Mouse (Mus musculus): ENCODE measurements around the gene Gm10337. TPM values are rescaled to one million over a fixed set of nuclear protein-coding genes. Genes with fewer than 3 reads are reported as not detected.

Gene Gm10337
- polyA plus RNA-seq, 1 experiment from 2014 or later, result not detected

DNA sequence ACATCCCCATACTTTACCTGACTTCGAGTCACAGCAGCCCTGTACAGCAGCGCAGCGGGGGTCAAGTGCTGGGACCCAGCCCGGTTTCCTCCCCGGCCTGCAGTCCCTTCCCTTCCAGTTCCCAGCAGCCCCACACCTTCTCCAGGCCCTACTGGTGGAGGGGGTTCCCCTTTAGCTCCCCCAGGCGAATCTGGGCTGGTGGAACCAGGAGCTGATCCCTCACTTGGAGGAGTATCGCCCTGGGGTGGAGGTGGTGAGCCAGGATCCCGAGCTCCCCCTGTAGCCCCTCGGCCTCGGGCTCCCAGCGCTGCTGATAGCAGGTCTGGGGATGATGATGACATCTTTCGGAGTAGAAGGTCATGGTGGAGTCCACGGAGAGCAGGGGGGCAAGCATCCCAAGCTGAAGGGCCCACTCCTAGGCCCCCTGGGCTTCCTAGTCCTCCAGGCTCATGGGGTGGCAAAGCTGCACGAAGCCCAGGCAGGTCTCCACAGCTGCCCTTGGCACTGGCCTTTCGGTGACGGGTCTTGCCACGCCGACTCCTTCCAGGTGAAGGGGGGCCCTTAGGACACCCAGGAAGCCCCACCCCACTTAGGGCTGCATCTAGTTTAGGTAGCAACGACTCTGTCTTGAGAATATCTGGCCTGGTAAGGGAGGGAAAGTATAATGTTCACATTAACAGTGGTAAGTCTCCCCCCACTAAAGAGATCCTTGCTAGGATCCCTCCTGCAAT is 2.3 kb upstream of the Gm10337 start:
- H3K36me3 ChIP-seq (replicated peaks; ENCODE audit: control insufficient read depth, insufficient read depth, low read depth, low read length), result peaks cover 24% of the 10 kb centered on the region
- DNase-seq (ENCODE audit: low spot score), result no peak
- WGBS, result 87% methylated on average over 19 of the region's 19 CpGs
- no peak overlapping the region for H3K4me3 ChIP-seq (ENCODE audit: low read depth, low read length)
- H3K27me3 ChIP-seq (ENCODE audit: control insufficient read depth, insufficient read depth, low read length), result no peaks in the 10 kb centered on the region
- no peak overlapping the region for H3K9ac ChIP-seq (replicated peaks; ENCODE audit: low read length)
- no peak overlapping the region for H3K4me2 ChIP-seq (ENCODE audit: low read depth, low read length)
- H3K9me3 ChIP-seq (replicated peaks; ENCODE audit: control insufficient read depth, low read length), result no peaks in the 10 kb centered on the region
- ATAC-seq (replicated peaks; ENCODE audit: insufficient number of reproducible peaks, low FRiP score, low TSS enrichment, low read depth), result 0 out of 2 replicates have a peak, but pooled peaks have one; percentile 11
- H3K27ac ChIP-seq (replicated peaks; ENCODE audit: low read depth, low read length), result no peak overlapping the region
- no peaks in the 10 kb centered on the region for H3K4me1 ChIP-seq (ENCODE audit: control insufficient read depth, insufficient read depth, low read length)

GRCm38 (mm10) chr15:102502254-102502840 is 1.2 kb upstream of the Gm10337 start:
- Histone ChIP-seq H3K9me3 (replicated peaks; ENCODE audit: control insufficient read depth, low read length) (no peaks in the 10 kb centered on the region), H3K4me3 (ENCODE audit: low read depth, low read length) (no peak overlapping the region), H3K9ac (replicated peaks; ENCODE audit: low read length) (no peak overlapping the region), H3K4me1 (ENCODE audit: control insufficient read depth, insufficient read depth, low read length) (no peaks in the 10 kb centered on the region), H3K36me3 (replicated peaks; ENCODE audit: control insufficient read depth, insufficient read depth, low read depth, low read length) (peaks cover 22% of the 10 kb centered on the region), H3K27me3 (ENCODE audit: control insufficient read depth, insufficient read depth, low read length) (no peaks in the 10 kb centered on the region), H3K27ac (replicated peaks; ENCODE audit: low read depth, low read length) (no peak overlapping the region), H3K4me2 (ENCODE audit: low read depth, low read length) (no peak overlapping the region)
- 80% methylated on average over 9 of the region's 9 CpGs for WGBS
- DNase-seq (ENCODE audit: low spot score) (no peak), ATAC-seq (replicated peaks; ENCODE audit: insufficient number of reproducible peaks, low FRiP score, low TSS enrichment, low read depth) (no peak)

- 89% methylated on average over 9 of the region's 9 CpGs for WGBS
- Histone ChIP-seq H3K4me3 (ENCODE audit: low read depth, low read length) (no peak overlapping the region), H3K27ac (replicated peaks; ENCODE audit: low read depth, low read length) (no peak overlapping the region), H3K4me2 (ENCODE audit: low read depth, low read length) (no peak overlapping the region), H3K36me3 (replicated peaks; ENCODE audit: control insufficient read depth, insufficient read depth, low read depth, low read length) (peaks cover 22% of the 10 kb centered on the region), H3K9ac (replicated peaks; ENCODE audit: low read length) (no peak overlapping the region), H3K9me3 (replicated peaks; ENCODE audit: control insufficient read depth, low read length) (no peaks in the 10 kb centered on the region), H3K27me3 (ENCODE audit: control insufficient read depth, insufficient read depth, low read length) (no peaks in the 10 kb centered on the region), H3K4me1 (ENCODE audit: control insufficient read depth, insufficient read depth, low read length) (no peaks in the 10 kb centered on the region)
- no peak for DNase-seq (ENCODE audit: low spot score)
- no peak; the same call in 1 of the 2 replicates for ATAC-seq (replicated peaks; ENCODE audit: insufficient number of reproducible peaks, low FRiP score, low TSS enrichment, low read depth)
Measured at GRCm38 (mm10) chr15:102503924-102504782, 631 bp downstream of the Gm10337 start.

- DNase-seq (ENCODE audit: low spot score), result no peak
- no peak for ATAC-seq (replicated peaks; ENCODE audit: insufficient number of reproducible peaks, low FRiP score, low TSS enrichment, low read depth)
- no peak overlapping the region for H3K27ac ChIP-seq (replicated peaks; ENCODE audit: low read depth, low read length)
- H3K27me3 ChIP-seq (ENCODE audit: control insufficient read depth, insufficient read depth, low read length), result no peaks in the 10 kb centered on the region
- no peaks in the 10 kb centered on the region for H3K9me3 ChIP-seq (replicated peaks; ENCODE audit: control insufficient read depth, low read length)
- 76% methylated on average over 12 of the region's 12 CpGs for WGBS
- H3K4me1 ChIP-seq (ENCODE audit: control insufficient read depth, insufficient read depth, low read length), result no peaks in the 10 kb centered on the region; the same call in 1 of the 2 replicates
- H3K4me2 ChIP-seq (ENCODE audit: low read depth, low read length), result no peak overlapping the region
- no peak overlapping the region for H3K9ac ChIP-seq (replicated peaks; ENCODE audit: low read length)
- H3K36me3 ChIP-seq (replicated peaks; ENCODE audit: control insufficient read depth, insufficient read depth, low read depth, low read length), result peaks cover 15% of the 10 kb centered on the region
- H3K4me3 ChIP-seq (ENCODE audit: low read depth, low read length), result no peak overlapping the region
Measured at GRCm38 (mm10) chr15:102505073-102505769, 1.7 kb downstream of the Gm10337 start.

GRCm38 (mm10) chr15:102505770-102506463 is 2.4 kb downstream of the Gm10337 start:
- H3K27me3 ChIP-seq (ENCODE audit: control insufficient read depth, insufficient read depth, low read length), result no peaks in the 10 kb centered on the region
- 91% methylated on average over 9 of the region's 9 CpGs for WGBS
- DNase-seq (ENCODE audit: low spot score) (no peak), ATAC-seq (replicated peaks; ENCODE audit: insufficient number of reproducible peaks, low FRiP score, low TSS enrichment, low read depth) (no peak)
- H3K4me3 ChIP-seq (ENCODE audit: low read depth, low read length), result no peak overlapping the region
- H3K36me3 ChIP-seq (replicated peaks; ENCODE audit: control insufficient read depth, insufficient read depth, low read depth, low read length), result peaks cover 14% of the 10 kb centered on the region
- no peak overlapping the region for H3K9ac ChIP-seq (replicated peaks; ENCODE audit: low read length)
- no peak overlapping the region for H3K27ac ChIP-seq (replicated peaks; ENCODE audit: low read depth, low read length)
- H3K9me3 ChIP-seq (replicated peaks; ENCODE audit: control insufficient read depth, low read length), result no peaks in the 10 kb centered on the region
- no peaks in the 10 kb centered on the region; the same call in 1 of the 2 replicates for H3K4me1 ChIP-seq (ENCODE audit: control insufficient read depth, insufficient read depth, low read length)
- no peak overlapping the region for H3K4me2 ChIP-seq (ENCODE audit: low read depth, low read length)

GRCm38 (mm10) chr15:102506464-102506830 is 2.9 kb downstream of the Gm10337 start:
- Histone ChIP-seq H3K9me3 (replicated peaks; ENCODE audit: control insufficient read depth, low read length) (no peaks in the 10 kb centered on the region), H3K4me3 (ENCODE audit: low read depth, low read length) (no peak overlapping the region), H3K9ac (replicated peaks; ENCODE audit: low read length) (no peak overlapping the region), H3K36me3 (replicated peaks; ENCODE audit: control insufficient read depth, insufficient read depth, low read depth, low read length) (peaks cover 9% of the 10 kb centered on the region), H3K4me1 (ENCODE audit: control insufficient read depth, insufficient read depth, low read length) (peaks cover 2% of the 10 kb centered on the region), H3K4me2 (ENCODE audit: low read depth, low read length) (no peak overlapping the region), H3K27ac (replicated peaks; ENCODE audit: low read depth, low read length) (no peak overlapping the region), H3K27me3 (ENCODE audit: control insufficient read depth, insufficient read depth, low read length) (no peaks in the 10 kb centered on the region)
- WGBS, result 66% methylated on average over 2 of the region's 2 CpGs
- no peak for DNase-seq (ENCODE audit: low spot score)
- no peak for ATAC-seq (replicated peaks; ENCODE audit: insufficient number of reproducible peaks, low FRiP score, low TSS enrichment, low read depth)

DNA sequence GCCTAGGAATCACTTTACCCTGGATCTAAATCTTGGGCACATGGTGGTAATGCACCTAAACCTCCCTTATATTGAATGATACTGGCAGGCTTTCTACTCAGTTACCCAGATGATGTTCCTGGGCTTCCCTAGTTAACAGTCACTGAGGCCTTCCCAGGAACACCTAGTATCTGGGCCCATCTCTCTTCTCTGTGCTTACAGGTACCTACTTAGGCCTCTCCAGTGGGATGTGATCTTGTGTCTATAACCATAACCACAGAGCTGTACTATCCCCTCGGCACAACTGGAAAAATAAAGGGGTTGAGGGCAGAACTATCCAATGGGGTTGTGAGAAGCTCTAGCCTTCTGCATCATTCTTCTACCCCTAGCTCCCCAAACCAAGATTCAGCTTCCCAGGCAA is 3.3 kb downstream of the Gm10337 start:
- H3K27me3 ChIP-seq (ENCODE audit: control insufficient read depth, insufficient read depth, low read length), result no peaks in the 10 kb centered on the region
- H3K4me3 ChIP-seq (ENCODE audit: low read depth, low read length), result no peak overlapping the region
- no peaks in the 10 kb centered on the region for H3K9me3 ChIP-seq (replicated peaks; ENCODE audit: control insufficient read depth, low read length)
- no peak overlapping the region for H3K9ac ChIP-seq (replicated peaks; ENCODE audit: low read length)
- ATAC-seq (replicated peaks; ENCODE audit: insufficient number of reproducible peaks, low FRiP score, low TSS enrichment, low read depth) (no peak), DNase-seq (ENCODE audit: low spot score) (no peak)
- no peak overlapping the region for H3K27ac ChIP-seq (replicated peaks; ENCODE audit: low read depth, low read length)
- H3K4me2 ChIP-seq (ENCODE audit: low read depth, low read length), result no peak overlapping the region
- H3K36me3 ChIP-seq (replicated peaks; ENCODE audit: control insufficient read depth, insufficient read depth, low read depth, low read length), result peaks cover 6% of the 10 kb centered on the region; the same call in 1 of the 2 replicates
- WGBS, result 94% methylated on average over 1 of the region's 1 CpGs
- peaks cover 6% of the 10 kb centered on the region for H3K4me1 ChIP-seq (ENCODE audit: control insufficient read depth, insufficient read depth, low read length)
